Mouse (Mus musculus): ENCODE measurements around the gene Cdkl3.

GRCm38 (mm10) chr11:52106438-52106837 lies 102.4 kb downstream of the Cdkl3 start:
- TF ChIP-seq POLR2A (IDR thresholded peaks at IDR 0.05; ENCODE audit: insufficient read length, low read depth) (no peak), SRF (IDR thresholded peaks at IDR 0.05; ENCODE audit: control insufficient read depth, insufficient read length, low read depth) (no peak), MYOG (IDR thresholded peaks at IDR 0.05; ENCODE audit: control insufficient read depth in 1 of 3, insufficient read depth in 1 of 3, insufficient read length in 2 of 3, low read depth in 2 of 3) (no peak), MAX (IDR thresholded peaks at IDR 0.05; ENCODE audit: low read depth) (no peak), USF1 (IDR thresholded peaks at IDR 0.05; ENCODE audit: low read depth) (no peak), E2F4 (IDR thresholded peaks at IDR 0.05; ENCODE audit: insufficient read depth) (no peak), CEBPB (IDR thresholded peaks at IDR 0.05; ENCODE audit: insufficient read depth, poor library complexity, severe bottlenecking) (no peak), REST (IDR thresholded peaks at IDR 0.05; ENCODE audit: insufficient read depth, insufficient read length) (no peak)
